Mouse (Mus musculus) cerebellum, adult 18-20 months (tissue): ENCODE results near the gene Klhl31.

ENCODE experiments used
- DNase-seq, 2 experiments: peaks; one replicate each; pipeline ENCODE4 v3.0.0; 2021

Gene Klhl31

GRCm38 (mm10) chr9:77707433-77708139, 71.3 kb downstream of the Klhl31 start:
- no peak for DNase-seq

GRCm38 (mm10) chr9:77708950-77709349, 72.7 kb downstream of the Klhl31 start:
- DNase-seq = no peak
